Mouse (Mus musculus) embryonic fibroblast, embryonic 13.5 days (primary cell): ENCODE measurements at regions not wholly inside any gene's neighbourhood (a gene's known extent, or its start where the extent isn't known, plus 50 kb on each side); places are given as distances from the start of the nearest gene placed in this dataset.

Experiments
- CTCF ChIP-seq: IDR thresholded peaks from 2 replicates; pipeline ENCODE4 v1.5.1; 2011; ENCODE audit warnings: mild to moderate bottlenecking, control low read depth, low read length, moderate library complexity, borderline replicate concordance; ENCODE audit not compliant: insufficient read depth
- POLR2A ChIP-seq: IDR thresholded peaks from 2 replicates; pipeline ENCODE4 v1.6.1; 2011; ENCODE audit warnings: low read depth, mild to moderate bottlenecking, control low read depth, low read length, moderate library complexity

DNA sequence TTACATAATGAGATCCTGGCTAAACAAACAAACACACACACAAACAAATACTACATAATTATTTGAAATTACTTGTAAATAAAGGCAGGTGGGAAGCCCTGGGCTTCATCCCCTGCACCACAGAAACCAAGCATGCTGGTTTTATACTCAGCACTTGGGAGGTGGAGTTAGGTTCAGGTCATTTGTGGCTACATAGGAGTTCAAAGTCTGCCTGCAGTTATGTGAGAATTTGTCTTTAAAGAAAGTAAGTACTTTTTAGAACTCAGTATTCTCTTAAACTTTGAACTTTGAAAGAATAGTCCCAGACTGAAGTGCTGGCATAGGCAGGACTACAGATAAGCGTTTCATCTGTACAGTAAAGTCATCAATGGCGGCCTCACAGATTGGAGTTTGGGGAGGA, 107.6 kb upstream of the Zfp217 start:
- no peak for TF ChIP-seq CTCF
- no peak for TF ChIP-seq POLR2A
